Mouse (Mus musculus) ovary, postnatal 36 days (tissue): ENCODE measurements around the gene Skida1.
A peak's percentile ranks its signal among the peaks of the same experiment; 100 is the strongest.

Source experiments
- DNase-seq: peaks from one replicate; pipeline ENCODE4 v3.0.0; 2022; ENCODE audit warnings: low spot score, mixed read lengths

Skida1 gene

GRCm38 (mm10) chr2:18038895-18039371 is 9.9 kb downstream of the Skida1 start:
- DNase-seq, result no peak

- DNase-seq, result no peak
Measured at GRCm38 (mm10) chr2:18038141-18038752, 10.6 kb downstream of the Skida1 start.

- no peak for DNase-seq
Measured at GRCm38 (mm10) chr2:18037491-18037890, 11.4 kb downstream of the Skida1 start, which contains the start of gene A930004D18Rik. A930004D18Rik (minus strand) TSS chr2:18037737.

GRCm38 (mm10) chr2:18034371-18035250 is 14.2 kb downstream of the Skida1 start:
- DNase-seq, result no peak

- no peak for DNase-seq
Measured at GRCm38 (mm10) chr2:18033166-18034108, 15.4 kb downstream of the Skida1 start.

GRCm38 (mm10) chr2:18032538-18032895 is 16.3 kb downstream of the Skida1 start:
- no peak for DNase-seq

- peak; percentile 59 for DNase-seq
Measured at GRCm38 (mm10) chr2:18031831-18032537, 16.9 kb downstream of the Skida1 start.

- DNase-seq, result no peak
Measured at GRCm38 (mm10) chr2:18031271-18031821, 17.5 kb downstream of the Skida1 start.

GRCm38 (mm10) chr2:18030581-18030980 is 18.3 kb downstream of the Skida1 start:
- DNase-seq, result no peak

- DNase-seq, result no peak
Measured at GRCm38 (mm10) chr2:18029656-18030055, 19.2 kb downstream of the Skida1 start.

- DNase-seq, result peak; percentile 93
Measured at GRCm38 (mm10) chr2:18028140-18029021, 20.5 kb downstream of the Skida1 start.

- peak; percentile 95 for DNase-seq
Measured at GRCm38 (mm10) chr2:18027448-18028139, 21.3 kb downstream of the Skida1 start.

- peak; percentile 71 for DNase-seq
Measured at GRCm38 (mm10) chr2:18026116-18026947, 22.5 kb downstream of the Skida1 start.

GRCm38 (mm10) chr2:18025781-18026115 is 23.1 kb downstream of the Skida1 start:
- DNase-seq, result no peak

GRCm38 (mm10) chr2:18025116-18025515 is 23.7 kb downstream of the Skida1 start:
- no peak for DNase-seq

GRCm38 (mm10) chr2:18022886-18023285 is 26.0 kb downstream of the Skida1 start:
- DNase-seq, result no peak

- DNase-seq, result no peak
Measured at GRCm38 (mm10) chr2:18019122-18019521, 29.7 kb downstream of the Skida1 start.

- DNase-seq, result no peak
Measured at GRCm38 (mm10) chr2:18017321-18017720, 31.5 kb downstream of the Skida1 start.

GRCm38 (mm10) chr2:18016639-18017038 is 32.2 kb downstream of the Skida1 start:
- no peak for DNase-seq
